Mouse (Mus musculus) intestine, embryonic 14.5 days (tissue): ENCODE results near the gene Pank2. TPM values are rescaled to one million over a fixed set of nuclear protein-coding genes. Genes with fewer than 3 reads are reported as not detected.

ENCODE experiments used
- ATAC-seq: fragments of 200-750 bp; cut with Nextera tagmentation; replicated peaks from 2 replicates; pipeline ENCODE4 v1.8.0; 2017; ENCODE audit warnings: low read depth, moderate number of reproducible peaks, moderate TSS enrichment, moderate library complexity; ENCODE audit not compliant: low FRiP score, low TSS enrichment
- DNase-seq: peaks from one replicate; pipeline ENCODE4 v3.0.0-alpha.2; 2018; ENCODE audit warnings: low spot score
- H3K27ac ChIP-seq: fragments of 300-500 bp; sonication (generic); 2 replicates; pipeline ENCODE4 v1.5.1; 2014; ENCODE audit warnings: low read depth, mild to moderate bottlenecking, control low read depth
- H3K27me3 ChIP-seq: fragments of 300-500 bp; sonication (generic); replicated peaks from 2 replicates; pipeline ENCODE4 v1.6.1; 2014; ENCODE audit warnings: low read length, control low read depth; ENCODE audit not compliant: control insufficient read depth, insufficient read depth
- H3K36me3 ChIP-seq: fragments of 300-500 bp; sonication (generic); 2 replicates; pipeline ENCODE4 v1.6.1; 2014; ENCODE audit warnings: low read length, control low read depth; ENCODE audit not compliant: control insufficient read depth, insufficient read depth
- H3K4me1 ChIP-seq: fragments of 300-500 bp; sonication (generic); replicated peaks from 2 replicates; pipeline ENCODE4 v1.6.1; 2014; ENCODE audit warnings: low read length, control low read depth, mixed read lengths; ENCODE audit not compliant: control insufficient read depth, insufficient read depth
- H3K4me2 ChIP-seq: fragments of 300-500 bp; sonication (generic); 2 replicates; pipeline ENCODE4 v1.6.1; 2014; ENCODE audit warnings: low read length
- H3K4me3 ChIP-seq: fragments of 300-500 bp; sonication (generic); 2 replicates; pipeline ENCODE4 v1.5.1; 2014; ENCODE audit warnings: low read depth, low read length, control low read depth, mixed read lengths
- H3K9ac ChIP-seq: fragments of 300-500 bp; sonication (generic); 2 replicates; pipeline ENCODE4 v1.6.1; 2014; ENCODE audit warnings: mild to moderate bottlenecking, low read length
- H3K9me3 ChIP-seq: fragments of 300-500 bp; sonication (generic); 2 replicates; pipeline ENCODE4 v1.6.1; 2016; ENCODE audit warnings: low read length, control low read depth; ENCODE audit not compliant: control insufficient read depth
- WGBS: fragments of 180-500 bp; shearing (Covaris S2); extraction: QIAGEN DNeasy Blood & Tissue Kit; methylation state at CpG from one replicate; pipeline ENCODE4 v1.1.7; 2014; 5-methylcytosine and 5-hydroxymethylcytosine counted together
- polyA plus RNA-seq: library from polyadenylated mRNA; unstranded; fragments of >200 nt; fragmentation: Nextera tagmentation; extraction: Ambion mirVana; gene quantifications from 2 replicates; pipeline ENCODE4 v1.2.1, GENCODE M21; 2014

The Pank2 gene
- polyA plus RNA-seq, result 35.9 and 37.6 TPM in 2 replicates

- H3K9me3 ChIP-seq, result no peaks in the 10 kb centered on the region
- H3K4me1 ChIP-seq, result peaks cover 26% of the 10 kb centered on the region
- no peaks in the 10 kb centered on the region for H3K27me3 ChIP-seq
- no peaks in the 10 kb centered on the region for H3K36me3 ChIP-seq
- DNase-seq, result peak; percentile 94
- H3K9ac ChIP-seq, result peak within 1 kb of the TSS; percentile 94
- peak; percentile 100 for ATAC-seq
- under 1% methylated on average over 46 of the region's 49 CpGs for WGBS
- peak within 1 kb of the TSS; percentile 98 for H3K4me2 ChIP-seq
- H3K27ac ChIP-seq, result peak within 1 kb of the TSS; percentile 99
- peak within 1 kb of the TSS; percentile 83 for H3K4me3 ChIP-seq
These were observed at the start of gene Pank2 for GRCm38 (mm10) chr2:131262213-131262672. Gene Pank2 (plus strand): TSS chr2:131262495.

- Histone ChIP-seq H3K27ac (no peak overlapping the region), H3K27me3 (no peaks in the 10 kb centered on the region), H3K9ac (no peak overlapping the region), H3K4me3 (no peak overlapping the region), H3K4me1 (peaks cover 14% of the 10 kb centered on the region), H3K4me2 (no peak overlapping the region), H3K9me3 (no peaks in the 10 kb centered on the region), H3K36me3 (peaks cover 14% of the 10 kb centered on the region)
- ATAC-seq (no peak), DNase-seq (no peak)
- 86% methylated on average over 7 of the region's 7 CpGs for WGBS
These were observed 48.5 kb upstream of the Pank2 start for GRCm38 (mm10) chr2:131213773-131214172.

GRCm38 (mm10) chr2:131215941-131216858, 46.1 kb upstream of the Pank2 start:
- Histone ChIP-seq H3K9me3 (no peaks in the 10 kb centered on the region), H3K27ac (no peak overlapping the region), H3K4me3 (no peak overlapping the region), H3K36me3 (peaks cover 14% of the 10 kb centered on the region), H3K4me1 (peaks cover 2% of the 10 kb centered on the region; the same call in 1 of the 2 replicates), H3K9ac (no peak overlapping the region), H3K4me2 (no peak overlapping the region), H3K27me3 (no peaks in the 10 kb centered on the region)
- DNase-seq (no peak), ATAC-seq (no peak)
- 78% methylated on average over 7 of the region's 7 CpGs for WGBS

GRCm38 (mm10) chr2:131220030-131220429, 42.3 kb upstream of the Pank2 start:
- H3K36me3 ChIP-seq, result no peaks in the 10 kb centered on the region
- H3K27me3 ChIP-seq, result no peaks in the 10 kb centered on the region
- H3K4me2 ChIP-seq, result no peak overlapping the region
- H3K9me3 ChIP-seq, result no peaks in the 10 kb centered on the region
- no peaks in the 10 kb centered on the region for H3K4me1 ChIP-seq
- no peak overlapping the region for H3K4me3 ChIP-seq
- H3K9ac ChIP-seq, result no peak overlapping the region
- WGBS, result 69% methylated on average over 4 of the region's 4 CpGs
- H3K27ac ChIP-seq, result no peak overlapping the region
- ATAC-seq (no peak), DNase-seq (no peak)

GRCm38 (mm10) chr2:131221853-131222515, 40.3 kb upstream of the Pank2 start:
- ATAC-seq (no peak), DNase-seq (no peak)
- no peaks in the 10 kb centered on the region for H3K36me3 ChIP-seq
- no peaks in the 10 kb centered on the region for H3K4me1 ChIP-seq
- H3K9me3 ChIP-seq, result no peaks in the 10 kb centered on the region
- H3K9ac ChIP-seq, result no peak overlapping the region
- H3K4me2 ChIP-seq, result no peak overlapping the region
- WGBS, result 71% methylated on average over 3 of the region's 3 CpGs
- H3K27ac ChIP-seq, result no peak overlapping the region
- H3K4me3 ChIP-seq, result no peak overlapping the region
- no peaks in the 10 kb centered on the region for H3K27me3 ChIP-seq

- Histone ChIP-seq H3K27ac (no peak overlapping the region), H3K4me3 (no peak overlapping the region), H3K4me1 (no peaks in the 10 kb centered on the region), H3K9ac (no peak overlapping the region), H3K36me3 (no peaks in the 10 kb centered on the region), H3K4me2 (no peak overlapping the region), H3K27me3 (no peaks in the 10 kb centered on the region), H3K9me3 (no peaks in the 10 kb centered on the region)
- no peak for DNase-seq
- no peak for ATAC-seq
- 60% methylated on average over 5 of the region's 5 CpGs for WGBS
These were observed 39.7 kb upstream of the Pank2 start for GRCm38 (mm10) chr2:131222562-131222961.

- Histone ChIP-seq H3K36me3 (no peaks in the 10 kb centered on the region), H3K9ac (no peak overlapping the region), H3K27me3 (no peaks in the 10 kb centered on the region), H3K4me3 (no peak overlapping the region), H3K4me1 (no peaks in the 10 kb centered on the region), H3K9me3 (no peaks in the 10 kb centered on the region), H3K27ac (no peak overlapping the region), H3K4me2 (no peak overlapping the region)
- DNase-seq (no peak), ATAC-seq (no peak)
- 71% methylated on average over 1 of the region's 1 CpGs for WGBS
These were observed 38.7 kb upstream of the Pank2 start for GRCm38 (mm10) chr2:131223569-131223968.

- Histone ChIP-seq H3K36me3 (no peaks in the 10 kb centered on the region), H3K9me3 (no peaks in the 10 kb centered on the region), H3K4me1 (no peaks in the 10 kb centered on the region), H3K4me2 (no peak overlapping the region), H3K9ac (no peak overlapping the region), H3K4me3 (no peak overlapping the region), H3K27me3 (no peaks in the 10 kb centered on the region), H3K27ac (no peak overlapping the region)
- 91% methylated on average over 6 of the region's 6 CpGs for WGBS
- DNase-seq (no peak), ATAC-seq (no peak)
These were observed 37.1 kb upstream of the Pank2 start for GRCm38 (mm10) chr2:131225178-131225577.
